Comparison of ENCODE assay signal across 8 mouse cellular contexts in genomic region chr1:92215996-92216630, GRCm38 (mm10). TPM values are rescaled to one million over a fixed set of nuclear protein-coding genes. Genes with fewer than 3 reads are reported as not detected.
A peak's percentile ranks its signal among the peaks of the same experiment; 100 is the strongest.
DNase-seq lines count a peak whose midpoint lies in the region; ATAC-seq and TF ChIP-seq lines count a peak whose summit lies in the region.

No protein-coding gene starts in this region.

- H3K4me3 ChIP-seq in heart, embryonic 10.5 days = no peak overlapping the region
- H3K4me3 ChIP-seq in lung, embryonic 14.5 days (ENCODE audit: low read depth, low read length) = no peak overlapping the region
- no peak overlapping the region for H3K4me3 ChIP-seq in embryonic fibroblast, embryonic 13.5 days (ENCODE audit: insufficient read depth, low read length)
- no peak overlapping the region for H3K4me3 ChIP-seq in lung, postnatal 0 days (ENCODE audit: low read depth, low read length)
- H3K4me3 ChIP-seq in midbrain, embryonic 14.5 days (replicated peaks; ENCODE audit: low read depth, low read length) = no peak overlapping the region

- no peaks in the 10 kb centered on the region for H3K9me3 ChIP-seq in heart, embryonic 10.5 days
- no peaks in the 10 kb centered on the region for H3K9me3 ChIP-seq in lung, embryonic 14.5 days (ENCODE audit: low read depth, low read length)
- no peaks in the 10 kb centered on the region for H3K9me3 ChIP-seq in lung, postnatal 0 days (ENCODE audit: low read length)
- H3K9me3 ChIP-seq in midbrain, embryonic 14.5 days (ENCODE audit: control insufficient read depth, low read length) = peaks cover 2% of the 10 kb centered on the region; the same call in 1 of the 2 replicates

- peak; percentile 95 for DNase-seq in heart, adult 11 months
- DNase-seq in heart, embryonic 10.5 days (ENCODE audit: low spot score) = no peak
- peak; percentile 63 for DNase-seq in lung, embryonic 14.5 days
- DNase-seq in lung, postnatal 14 days = no peak
- peak; percentile 77 for DNase-seq in lung, postnatal 0 days (ENCODE audit: low spot score)
- DNase-seq in midbrain, embryonic 14.5 days = no peak
- no peak for DNase-seq in adrenal gland, adult 2 months

- H3K27ac ChIP-seq in heart, embryonic 10.5 days = no peak overlapping the region
- H3K27ac ChIP-seq in lung, embryonic 14.5 days (ENCODE audit: low read depth) = no peak overlapping the region
- H3K27ac ChIP-seq in embryonic fibroblast, embryonic 13.5 days (ENCODE audit: insufficient read depth, low read length) = peak overlapping the region; percentile 87
- H3K27ac ChIP-seq in lung, postnatal 0 days (ENCODE audit: low read length) = 0 out of 2 replicates have a peak overlapping the region, but pooled peaks have one; percentile 21
- no peak overlapping the region for H3K27ac ChIP-seq in midbrain, embryonic 14.5 days (replicated peaks; ENCODE audit: low read depth, low read length)

- ATAC-seq in lung, embryonic 14.5 days (ENCODE audit: insufficient read depth) = no peak
- peak; percentile 56 for ATAC-seq in lung, postnatal 0 days
- no peak for ATAC-seq in midbrain, embryonic 14.5 days (ENCODE audit: low FRiP score, low TSS enrichment)

- WGBS in heart, embryonic 10.5 days = 69% methylated on average over 11 of the region's 11 CpGs
- 52% methylated on average over 11 of the region's 11 CpGs for WGBS in lung, embryonic 14.5 days
- 44% methylated on average over 11 of the region's 11 CpGs for WGBS in lung, postnatal 0 days
- WGBS in midbrain, embryonic 14.5 days = 72% methylated on average over 11 of the region's 11 CpGs

- H3K9ac ChIP-seq in lung, embryonic 14.5 days = no peak overlapping the region
- no peak overlapping the region for H3K9ac ChIP-seq in lung, postnatal 0 days (replicated peaks; ENCODE audit: low read depth)
- H3K9ac ChIP-seq in midbrain, embryonic 14.5 days (replicated peaks; ENCODE audit: low read length) = no peak overlapping the region

- no peak for TF ChIP-seq CTCF in lung, embryonic 14.5 days (IDR thresholded peaks at IDR 0.05; ENCODE audit: low read depth)
- no peak for TF ChIP-seq CTCF in embryonic fibroblast, embryonic 13.5 days (IDR thresholded peaks at IDR 0.05; ENCODE audit: borderline replicate concordance, insufficient read depth, low read length)
- no peak for TF ChIP-seq CTCF in lung, postnatal 0 days (IDR thresholded peaks at IDR 0.05)

- peaks cover 20% of the 10 kb centered on the region for H3K4me1 ChIP-seq in heart, embryonic 10.5 days
- H3K4me1 ChIP-seq in lung, embryonic 14.5 days (ENCODE audit: insufficient read depth) = 0 out of 2 replicates have a peak, but pooled peaks cover 2% of the 10 kb centered on the region
- H3K4me1 ChIP-seq in embryonic fibroblast, embryonic 13.5 days (ENCODE audit: control insufficient read depth, insufficient read depth, low read length) = peaks cover 11% of the 10 kb centered on the region
- H3K4me1 ChIP-seq in lung, postnatal 0 days (ENCODE audit: insufficient read depth, low read depth, low read length) = no peaks in the 10 kb centered on the region
- H3K4me1 ChIP-seq in midbrain, embryonic 14.5 days (ENCODE audit: control insufficient read depth, insufficient read depth, low read length) = peaks cover 14% of the 10 kb centered on the region

- no peak overlapping the region for H3K4me2 ChIP-seq in lung, embryonic 14.5 days
- no peak overlapping the region for H3K4me2 ChIP-seq in lung, postnatal 0 days (replicated peaks; ENCODE audit: low read depth, low read length)
- H3K4me2 ChIP-seq in midbrain, embryonic 14.5 days (ENCODE audit: low read length) = no peak overlapping the region

- no peak for TF ChIP-seq EP300 in lung, postnatal 0 days (IDR thresholded peaks at IDR 0.05)

- no peaks in the 10 kb centered on the region for H3K27me3 ChIP-seq in heart, embryonic 10.5 days (ENCODE audit: insufficient read depth, poor library complexity, severe bottlenecking)
- H3K27me3 ChIP-seq in lung, embryonic 14.5 days (ENCODE audit: insufficient read depth, low read length) = no peaks in the 10 kb centered on the region
- no peaks in the 10 kb centered on the region for H3K27me3 ChIP-seq in lung, postnatal 0 days (replicated peaks; ENCODE audit: insufficient read depth, low read length)
- H3K27me3 ChIP-seq in midbrain, embryonic 14.5 days (ENCODE audit: control insufficient read depth, insufficient read depth, low read length) = no peaks in the 10 kb centered on the region

- H3K36me3 ChIP-seq in heart, embryonic 10.5 days = no peaks in the 10 kb centered on the region
- no peaks in the 10 kb centered on the region for H3K36me3 ChIP-seq in lung, embryonic 14.5 days (ENCODE audit: insufficient read depth)
- H3K36me3 ChIP-seq in lung, postnatal 0 days (ENCODE audit: insufficient read depth, low read length) = no peaks in the 10 kb centered on the region
- no peaks in the 10 kb centered on the region for H3K36me3 ChIP-seq in midbrain, embryonic 14.5 days (ENCODE audit: control insufficient read depth, insufficient read depth, low read length)

- peak; percentile 32; the same call in 1 of the 2 replicates for TF ChIP-seq POLR2A in embryonic fibroblast, embryonic 13.5 days (IDR thresholded peaks at IDR 0.05; ENCODE audit: low read depth, low read length)

RNA-seq across cellular contexts. Expression of gene Hdac4, which starts 20.6 kb away (rescaled TPM):
- 9.7 and 14.2 TPM in 2 replicates for polyA plus RNA-seq in heart, embryonic 10.5 days (2016; fragmentation: Nextera tagmentation; extraction: Ambion mirVana)
- 17.4 and 20.2 TPM in 2 replicates for polyA plus RNA-seq in lung, embryonic 14.5 days (2014; fragmentation: Nextera tagmentation; extraction: Ambion mirVana)
- polyA plus RNA-seq in embryonic fibroblast, embryonic 13.5 days (2011; ENCODE audit: insufficient read length, low read depth, missing spikeins) = 21.8 and 30.0 TPM in 2 replicates
- 16.3 and 17.1 TPM in 2 replicates for polyA plus RNA-seq in lung, postnatal 0 days (2015; fragmentation: Nextera tagmentation; extraction: Ambion mirVana)
- 22.7 and 27.0 TPM in 2 replicates for polyA plus RNA-seq in midbrain, embryonic 14.5 days (2014; fragmentation: Nextera tagmentation; extraction: Ambion mirVana)
- 10 to 100 TPM; 57.4 to 90.9 TPM for total RNA-seq in adrenal gland, adult 2 months (2021)
- 55.5 and 81.4 TPM in 2 replicates for polyA plus RNA-seq in adrenal gland, adult 2 months (2012; rRNA removed)

Comparison
In these comparisons a context has a peak if more than half of its experiments do, and no peak if none do; other contexts are left out.
1. DNase-seq: peak in heart, adult 11 months (single experiment), lung, embryonic 14.5 days (single experiment) and lung, postnatal 0 days (single experiment); none in heart, embryonic 10.5 days (single experiment), lung, postnatal 14 days (single experiment), midbrain, embryonic 14.5 days (single experiment) and adrenal gland, adult 2 months (single experiment).
2. H3K27ac ChIP-seq: peak in embryonic fibroblast, embryonic 13.5 days (single experiment) and lung, postnatal 0 days (single experiment); none in heart, embryonic 10.5 days (single experiment), lung, embryonic 14.5 days (single experiment) and midbrain, embryonic 14.5 days (single experiment).